Mouse (Mus musculus) hindbrain, embryonic 16.5 days (tissue): Measurements from ENCODE around the gene B3gnt9. TPM values are rescaled to one million over a fixed set of nuclear protein-coding genes. Genes with fewer than 3 reads are reported as not detected.
"Not testable (repeated sequence)": the region's sequence is repeated elsewhere in the genome, so short reads cannot be mapped to it uniquely, and the experiment has no call there.

Experiments used
- ATAC-seq: fragments of 200-750 bp; cut with Nextera tagmentation; 2 replicates; pipeline ENCODE4 v1.8.0; 2017; ENCODE audit warnings: moderate TSS enrichment, moderate library complexity
- H3K27ac ChIP-seq: fragments of 300-500 bp; sonication (generic); 2 replicates; pipeline ENCODE4 v1.5.1; 2014; ENCODE audit warnings: low read depth, mild to moderate bottlenecking, control low read depth, low read length, moderate library complexity
- H3K27me3 ChIP-seq: fragments of 300-500 bp; sonication (generic); replicated peaks from 2 replicates; pipeline ENCODE4 v1.6.1; 2014; ENCODE audit warnings: low read length; ENCODE audit not compliant: control insufficient read depth, insufficient read depth
- H3K36me3 ChIP-seq: fragments of 300-500 bp; sonication (generic); 2 replicates; pipeline ENCODE4 v1.6.1; 2014; ENCODE audit warnings: mild to moderate bottlenecking, low read length, moderate library complexity, mixed read lengths; ENCODE audit not compliant: control insufficient read depth, insufficient read depth
- H3K4me1 ChIP-seq: fragments of 300-500 bp; sonication (generic); 2 replicates; pipeline ENCODE4 v1.6.1; 2014; ENCODE audit warnings: low read depth, low read length; ENCODE audit not compliant: control insufficient read depth, insufficient read depth
- H3K4me2 ChIP-seq: fragments of 300-500 bp; sonication (generic); 2 replicates; pipeline ENCODE4 v1.6.1; 2014; ENCODE audit warnings: mild to moderate bottlenecking, low read length, control low read depth, moderate library complexity
- H3K4me3 ChIP-seq: fragments of 300-500 bp; sonication (generic); 2 replicates; pipeline ENCODE4 v1.5.1; 2014; ENCODE audit warnings: mild to moderate bottlenecking, low read length, control low read depth, moderate library complexity
- H3K9ac ChIP-seq: fragments of 300-500 bp; sonication (generic); 2 replicates; pipeline ENCODE4 v1.6.1; 2014; ENCODE audit warnings: low read depth, mild to moderate bottlenecking, control low read depth, low read length, moderate library complexity
- H3K9me3 ChIP-seq: fragments of 300-500 bp; sonication (generic); 2 replicates; pipeline ENCODE4 v1.6.1; 2014; ENCODE audit warnings: mild to moderate bottlenecking, low read length, moderate library complexity; ENCODE audit not compliant: control insufficient read depth
- WGBS: fragments of 180-500 bp; shearing (Covaris S2); extraction: QIAGEN DNeasy Blood & Tissue Kit; methylation state at CpG from one replicate; pipeline ENCODE4 v1.1.7; 2014; 5-methylcytosine and 5-hydroxymethylcytosine counted together
- polyA plus RNA-seq: library from polyadenylated mRNA; unstranded; fragments of >200 nt; fragmentation: Nextera tagmentation; extraction: Ambion mirVana; gene quantifications from 2 replicates; pipeline ENCODE4 v1.2.1, GENCODE M21; 2015

Gene B3gnt9
- polyA plus RNA-seq, 1 experiment from 2014 or later = 12.4 TPM

DNA sequence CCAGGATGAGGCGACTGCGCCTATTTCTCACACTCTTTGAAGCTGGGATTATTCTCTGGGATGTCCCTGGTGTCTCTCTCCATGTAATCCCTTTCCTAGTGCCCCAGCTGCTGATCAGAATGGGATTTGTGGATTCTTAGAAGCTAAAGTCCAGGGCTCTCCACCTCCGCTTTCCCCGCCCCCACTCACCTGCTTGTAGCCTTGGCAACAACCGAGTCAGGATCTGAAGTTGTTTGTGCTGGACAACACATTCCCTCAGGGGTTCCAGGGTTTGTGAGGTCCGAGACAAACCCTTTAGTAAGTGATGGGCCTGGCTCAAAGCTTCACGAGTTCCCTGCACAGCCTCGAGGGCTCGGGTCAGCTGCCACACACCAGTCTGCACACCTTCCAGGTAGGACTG is 39.8 kb upstream of the B3gnt9 start:
- Histone ChIP-seq H3K4me3 (no peak overlapping the region), H3K27me3 (no peaks in the 10 kb centered on the region), H3K4me2 (no peak overlapping the region)

GRCm38 (mm10) chr8:105293405-105293804 is 38.5 kb upstream of the B3gnt9 start:
- no peak for ATAC-seq
- no peaks in the 10 kb centered on the region for H3K36me3 ChIP-seq
- no peak overlapping the region for H3K4me3 ChIP-seq
- no peak overlapping the region for H3K9ac ChIP-seq
- peaks cover 20% of the 10 kb centered on the region for H3K4me1 ChIP-seq
- no peaks in the 10 kb centered on the region for H3K9me3 ChIP-seq
- H3K4me2 ChIP-seq = no peak overlapping the region
- no peak overlapping the region for H3K27ac ChIP-seq
- 59% methylated on average over 18 of the region's 19 CpGs for WGBS
- no peaks in the 10 kb centered on the region for H3K27me3 ChIP-seq

More for the DNA sequence above, 39.8 kb upstream of the B3gnt9 start:
- WGBS = 74% methylated on average over 9 of the region's 9 CpGs
- H3K36me3 ChIP-seq = 0 out of 2 replicates have a peak, but pooled peaks cover 3% of the 10 kb centered on the region
- no peak overlapping the region for H3K9ac ChIP-seq
- H3K9me3 ChIP-seq = no peaks in the 10 kb centered on the region
- no peak for ATAC-seq
- H3K4me1 ChIP-seq = peaks cover 26% of the 10 kb centered on the region
- H3K27ac ChIP-seq = no peak overlapping the region

DNA sequence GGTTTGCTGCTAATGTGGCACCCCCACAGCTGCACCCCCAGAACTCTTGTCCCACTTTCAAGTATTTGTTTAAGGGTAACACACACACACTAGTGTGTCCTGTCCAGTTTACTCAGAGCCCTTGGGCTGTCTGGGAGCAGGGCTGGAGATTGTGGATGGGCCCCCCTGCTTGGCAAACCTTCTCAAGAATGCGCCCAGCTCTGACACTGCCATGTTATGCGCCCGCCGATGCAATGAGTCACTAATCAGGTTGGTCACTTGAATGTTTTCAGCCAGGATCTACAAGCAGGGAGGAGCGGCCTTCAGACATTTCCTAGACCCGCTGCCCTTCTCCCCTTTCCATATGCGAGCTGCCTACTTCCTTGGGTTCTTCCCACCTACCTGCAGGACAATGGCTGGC is 37.5 kb upstream of the B3gnt9 start:
- Histone ChIP-seq H3K4me2 (no peak overlapping the region), H3K36me3 (no peaks in the 10 kb centered on the region), H3K4me3 (no peak overlapping the region), H3K27me3 (no peaks in the 10 kb centered on the region), H3K9ac (no peak overlapping the region), H3K27ac (no peak overlapping the region), H3K9me3 (no peaks in the 10 kb centered on the region), H3K4me1 (peaks cover 18% of the 10 kb centered on the region)
- 81% methylated on average over 7 of the region's 7 CpGs for WGBS
- ATAC-seq = no peak

DNA sequence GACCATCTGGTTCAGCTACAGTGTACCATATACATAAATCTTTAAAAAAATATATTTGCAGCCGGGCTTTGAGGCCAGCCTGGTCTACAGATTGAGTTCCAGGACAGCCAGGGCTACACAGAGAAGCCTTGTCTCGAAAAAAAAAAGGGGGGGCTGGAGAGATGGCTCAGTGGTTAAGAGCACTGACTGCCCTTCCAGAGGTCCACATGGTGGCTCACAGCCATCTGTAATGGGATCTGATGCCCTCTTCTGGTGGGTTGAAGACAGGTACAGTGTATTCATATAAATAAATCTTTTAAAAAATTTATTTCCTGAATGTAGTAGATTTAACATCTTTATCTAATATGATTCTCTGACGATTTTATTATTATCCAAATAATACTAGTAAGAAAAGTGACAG is 36.8 kb upstream of the B3gnt9 start:
- ATAC-seq, H3K9me3 ChIP-seq, H3K4me2 ChIP-seq, H3K4me3 ChIP-seq, H3K9ac ChIP-seq, H3K27ac ChIP-seq, H3K36me3 ChIP-seq, H3K27me3 ChIP-seq: not testable (repeated sequence)
- WGBS = 73% methylated on average over 3 of the region's 3 CpGs
- H3K4me1 ChIP-seq = peaks cover 22% of the 10 kb centered on the region

DNA sequence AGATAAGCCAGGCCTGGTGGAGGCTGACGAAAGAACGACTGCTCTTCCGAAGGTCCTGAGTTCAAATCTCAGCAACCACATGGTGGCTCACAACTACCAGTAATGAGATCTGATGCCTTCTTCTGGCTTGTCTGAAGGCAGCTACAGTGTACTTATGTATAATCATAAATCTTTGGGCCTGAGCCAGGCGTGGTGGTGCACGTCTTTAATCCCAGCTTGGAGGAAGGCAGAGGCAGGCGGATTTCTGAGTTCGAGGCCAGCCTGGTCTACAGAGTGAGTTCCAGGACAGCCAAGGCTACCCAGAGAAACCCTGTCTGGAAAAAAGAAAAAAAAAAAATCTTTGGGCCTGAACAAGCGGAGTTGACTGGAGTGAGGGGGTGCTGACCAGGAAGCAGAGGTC is 36.4 kb upstream of the B3gnt9 start:
- H3K36me3 ChIP-seq, H3K27me3 ChIP-seq, H3K27ac ChIP-seq, H3K9me3 ChIP-seq, H3K4me3 ChIP-seq, H3K4me2 ChIP-seq, ATAC-seq, H3K9ac ChIP-seq: not testable (repeated sequence)
- WGBS = 89% methylated on average over 8 of the region's 8 CpGs
- peaks cover 26% of the 10 kb centered on the region for H3K4me1 ChIP-seq

DNA sequence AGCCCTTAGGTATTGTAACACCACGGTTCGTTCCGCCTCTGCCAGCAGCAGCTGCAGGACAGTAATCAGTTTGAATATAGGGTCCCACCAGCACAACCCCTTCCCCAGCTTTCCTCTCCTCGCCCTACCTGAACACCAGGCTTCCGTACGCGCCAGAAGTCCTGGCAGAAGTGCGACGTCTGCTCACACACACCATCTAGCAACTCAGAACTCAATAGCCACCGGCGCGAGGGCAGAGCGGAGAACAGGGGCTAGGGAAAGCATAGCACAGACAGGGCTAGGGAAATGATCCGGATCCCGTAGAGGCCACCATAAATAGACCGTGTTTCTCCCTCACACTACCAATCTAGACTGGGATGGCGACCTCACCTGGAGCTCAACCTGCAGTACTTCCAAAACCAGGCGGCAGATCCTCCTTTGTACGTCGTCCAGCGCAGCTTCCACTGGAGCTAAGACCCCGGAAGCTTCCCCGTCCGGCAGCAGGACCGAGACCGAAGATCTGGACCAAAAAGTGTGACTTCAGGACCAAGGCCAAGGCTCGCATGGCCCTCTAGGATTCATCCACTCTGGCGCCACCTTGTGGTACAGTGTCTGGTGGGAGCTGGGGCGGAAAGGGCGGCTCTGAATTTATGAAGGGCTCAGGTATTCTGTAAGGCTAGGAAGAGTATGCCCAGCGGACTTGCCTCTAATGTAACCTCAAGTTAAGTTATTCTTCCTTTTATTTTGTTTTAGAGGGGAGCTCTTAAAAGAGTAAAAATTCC is 35.8 kb upstream of the B3gnt9 start:
- no peak for ATAC-seq
- H3K4me3 ChIP-seq = peak overlapping the region; percentile 49
- peak overlapping the region; percentile 74 for H3K4me2 ChIP-seq
- no peaks in the 10 kb centered on the region for H3K27me3 ChIP-seq
- no peak overlapping the region for H3K27ac ChIP-seq
- no peaks in the 10 kb centered on the region for H3K36me3 ChIP-seq
- H3K9me3 ChIP-seq = no peaks in the 10 kb centered on the region
- H3K9ac ChIP-seq = peak overlapping the region; percentile 39; the same call in 1 of the 2 replicates
- 6% methylated on average over 31 of the region's 31 CpGs for WGBS
- peaks cover 32% of the 10 kb centered on the region for H3K4me1 ChIP-seq

DNA sequence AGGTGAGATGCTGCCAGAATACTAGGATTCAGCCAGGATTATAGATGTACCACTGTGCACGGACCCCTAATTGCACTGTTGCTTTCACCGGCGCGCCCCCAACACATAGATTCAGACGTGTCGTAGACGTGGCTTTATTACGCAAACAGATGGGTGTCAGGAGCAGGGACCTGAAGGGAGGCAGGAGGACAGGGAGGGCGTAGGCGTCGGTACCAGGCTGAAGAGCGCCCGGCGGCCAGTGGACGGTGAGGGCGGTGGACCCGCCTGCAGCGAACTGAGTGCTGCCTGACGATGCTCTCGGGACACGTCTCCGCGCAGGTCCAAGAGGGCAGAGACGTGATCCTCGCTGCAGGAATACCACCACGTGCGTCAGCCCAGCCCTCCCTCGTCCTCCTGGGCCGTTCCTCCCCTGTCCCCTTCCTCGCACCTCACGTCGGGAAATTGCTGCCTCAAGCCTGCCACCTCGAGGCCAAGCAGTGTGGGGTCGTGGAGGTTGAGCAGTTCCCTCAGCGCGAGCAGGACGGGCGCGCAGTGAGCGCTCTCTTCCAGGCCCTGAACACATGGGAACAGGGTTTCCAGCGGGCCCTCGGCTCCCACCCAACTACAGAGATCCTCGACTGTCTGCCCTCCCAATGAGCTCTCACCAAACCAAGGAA is 35.0 kb upstream of the B3gnt9 start, which contains the start of gene 4931428F04Rik:
TSS of gene 4931428F04Rik (minus strand) at position 60 of the 656 bp plus-strand sequence.
- Histone ChIP-seq H3K27ac (peak within 1 kb of the TSS; percentile 88), H3K4me1 (peaks cover 37% of the 10 kb centered on the region), H3K4me3 (peak within 1 kb of the TSS; percentile 49), H3K9me3 (no peaks in the 10 kb centered on the region), H3K27me3 (no peaks in the 10 kb centered on the region), H3K4me2 (peak within 1 kb of the TSS; percentile 74), H3K36me3 (0 out of 2 replicates have a peak, but pooled peaks cover 3% of the 10 kb centered on the region), H3K9ac (peak within 1 kb of the TSS; percentile 63)
- ATAC-seq = peak; percentile 10
- 3% methylated on average over 43 of the region's 43 CpGs for WGBS

- Histone ChIP-seq H3K4me3 (peak overlapping the region; percentile 49), H3K9me3 (no peaks in the 10 kb centered on the region), H3K36me3 (peaks cover 3% of the 10 kb centered on the region; the same call in 1 of the 2 replicates), H3K27me3 (no peaks in the 10 kb centered on the region), H3K4me1 (peaks cover 37% of the 10 kb centered on the region), H3K27ac (peak overlapping the region; percentile 88), H3K9ac (peak overlapping the region; percentile 63), H3K4me2 (peak overlapping the region; percentile 74)
- ATAC-seq = peak; percentile 91
- WGBS = under 1% methylated on average over 53 of the region's 53 CpGs
These were observed 34.2 kb upstream of the B3gnt9 start for GRCm38 (mm10) chr8:105288958-105289732.
